Mouse (Mus musculus): ENCODE results near the gene Mocs3.

GRCm38 (mm10) chr2:168260900-168261299 lies 30.5 kb downstream of the Mocs3 start:
- no peak for TF ChIP-seq EP300 (IDR thresholded peaks at IDR 0.05)
- TF ChIP-seq CTCF (IDR thresholded peaks at IDR 0.05) = no peak

Data from lung, postnatal 0 days (tissue).